Mouse (Mus musculus) mouse trophoblast stem cell (cell line): Measurements from ENCODE around the gene Moxd1.

ENCODE experiments used
- in situ Hi-C, 2 experiments: fragments of 300-500 bp; cut with MseI, MboI; formaldehyde crosslinking; loops; 2 replicates in 1 of 2; 3 replicates in 1 of 2; pipeline ENCODE4 v1.15.1; 2025

Gene Moxd1

DNA sequence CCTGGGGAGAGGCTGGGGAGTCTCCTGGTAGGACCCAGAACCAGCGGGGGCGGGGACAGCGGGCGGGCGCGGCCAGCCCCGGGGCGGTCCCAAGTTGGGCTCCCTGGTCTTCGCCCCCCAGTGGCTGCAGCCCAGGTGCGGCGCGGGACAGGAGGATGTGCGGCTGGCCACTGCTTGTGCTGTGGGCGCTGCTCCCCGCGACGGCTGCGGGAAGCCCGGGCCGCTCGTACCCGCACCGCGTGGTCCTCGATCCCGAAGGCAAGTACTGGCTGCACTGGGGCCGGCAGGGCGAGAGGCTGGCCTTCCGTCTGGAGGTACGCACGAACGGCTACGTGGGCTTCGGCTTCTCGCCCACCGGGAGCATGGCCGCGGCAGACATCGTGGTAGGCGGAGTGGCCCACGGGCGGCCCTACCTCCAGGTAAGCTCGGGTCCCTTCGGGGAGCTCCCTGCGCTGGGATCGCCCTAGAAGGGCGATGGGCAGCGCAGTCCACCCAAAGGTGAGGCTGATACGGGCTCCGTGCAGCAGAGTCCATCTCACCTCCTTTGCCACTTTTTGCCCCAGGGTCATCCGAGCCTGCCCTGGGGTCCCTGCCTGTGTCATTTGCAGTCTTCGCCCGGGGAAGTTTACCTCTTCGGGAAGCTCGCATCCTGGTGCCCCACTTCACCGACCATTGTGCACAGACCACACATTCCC lies at the start of gene Moxd1:
Gene Moxd1 (plus strand): TSS at position 69 of the 695 bp plus-strand sequence.
- in situ Hi-C loops = no loop called here

DNA sequence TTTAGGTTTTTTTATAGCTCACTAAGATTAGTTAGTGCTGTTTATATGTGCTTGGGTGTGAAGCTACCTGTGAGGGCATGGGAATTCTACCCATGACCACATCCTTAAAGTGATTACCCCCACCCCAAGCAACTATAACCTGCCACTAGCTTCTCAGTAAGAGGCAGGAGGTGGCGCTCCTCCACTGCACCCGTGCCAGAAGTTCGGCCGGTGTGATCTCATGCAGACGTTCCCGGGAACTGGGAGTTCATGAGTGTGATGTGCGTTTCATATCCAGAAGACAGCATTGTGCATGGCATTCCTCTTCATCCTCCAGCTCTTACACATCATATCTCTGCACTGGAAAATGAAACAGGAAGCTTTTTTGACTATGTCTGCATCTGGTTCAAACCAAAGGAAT lies 32.9 kb upstream of the Moxd1 start:
- in situ Hi-C loops = no loop called here

DNA sequence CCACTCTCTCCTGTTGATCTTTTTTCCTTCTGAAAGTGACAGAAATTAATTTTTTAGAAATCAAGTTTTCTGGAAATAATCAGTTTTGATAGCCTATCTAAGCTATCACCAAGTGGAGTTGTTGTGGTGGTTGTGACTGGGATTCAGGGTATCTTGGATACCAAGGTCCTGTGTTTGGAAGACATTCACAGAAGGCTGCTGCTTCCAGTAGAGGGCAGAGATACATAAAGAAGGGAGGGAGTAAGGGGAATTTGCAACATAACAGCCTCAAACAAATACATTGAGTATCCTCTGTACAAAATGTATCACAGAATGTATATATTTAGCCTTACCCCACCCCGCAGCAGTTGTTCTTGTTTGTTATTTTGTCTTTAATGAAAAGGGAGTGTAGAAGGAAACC lies 31.3 kb upstream of the Moxd1 start:
- in situ Hi-C loops = no loop called here

DNA sequence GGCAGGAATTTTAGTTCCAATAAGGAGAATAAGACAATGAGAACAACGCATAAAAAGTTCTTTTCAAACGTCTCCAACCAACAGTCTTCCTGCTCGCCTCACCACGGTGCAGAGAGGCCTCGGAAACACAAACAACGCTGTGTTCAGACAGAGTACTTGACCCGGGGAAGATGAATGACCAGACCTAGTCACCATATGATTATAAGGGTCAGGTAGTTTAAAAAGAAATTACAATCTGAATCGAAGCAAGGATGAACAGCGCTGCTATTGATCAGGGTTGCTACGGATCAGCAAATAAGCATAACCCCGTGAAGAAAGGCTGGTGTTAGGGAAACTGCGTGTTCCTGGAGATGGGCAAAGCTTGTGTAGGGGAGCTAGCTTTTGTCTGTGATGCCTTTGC lies 24.0 kb upstream of the Moxd1 start:
- in situ Hi-C loops = no loop called here

DNA sequence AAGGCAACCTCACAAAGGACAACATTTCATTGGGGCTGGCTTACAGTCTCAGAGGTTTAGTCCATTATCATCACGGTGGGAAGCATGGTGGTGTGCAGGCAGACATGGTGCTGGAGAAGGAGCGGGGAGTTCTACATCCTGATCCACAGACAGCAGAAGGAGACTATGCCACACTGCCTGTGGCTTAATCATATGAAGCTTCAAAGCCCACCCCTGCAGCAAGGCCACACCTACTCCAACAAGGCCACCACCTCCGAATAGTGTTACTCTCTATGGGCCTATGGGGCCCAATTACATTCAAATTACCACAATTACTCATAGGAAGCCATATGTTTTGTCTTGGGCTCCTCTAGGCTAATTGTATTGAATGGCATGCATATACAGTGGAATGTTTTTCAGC lies 23.2 kb upstream of the Moxd1 start:
- in situ Hi-C loops = loop anchor here in 1 of 2 experiments (10.0 kb wide), 1 partner anchor 95 kb away; no protein-coding TSS in a partner anchor

DNA sequence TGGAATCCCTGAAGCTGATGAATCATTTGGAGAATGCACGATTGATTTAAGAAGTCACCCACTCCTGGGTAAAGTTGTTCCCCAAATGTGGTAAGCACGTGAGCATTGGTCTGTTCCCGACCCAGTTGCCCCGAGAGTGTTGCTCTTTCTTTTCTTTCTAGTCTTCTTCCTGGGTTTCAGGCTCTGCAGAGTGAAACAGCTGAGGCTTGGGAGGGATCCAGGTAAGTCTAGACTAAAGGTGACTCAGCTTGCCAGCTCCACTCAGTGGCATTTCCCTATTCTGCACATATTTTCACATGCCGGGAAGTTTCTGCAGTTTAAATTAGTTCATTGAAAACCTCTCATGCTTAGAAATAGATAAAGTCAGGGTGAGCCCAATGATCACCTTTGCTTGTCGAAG lies 13.2 kb upstream of the Moxd1 start:
- in situ Hi-C loops = no loop called here

DNA sequence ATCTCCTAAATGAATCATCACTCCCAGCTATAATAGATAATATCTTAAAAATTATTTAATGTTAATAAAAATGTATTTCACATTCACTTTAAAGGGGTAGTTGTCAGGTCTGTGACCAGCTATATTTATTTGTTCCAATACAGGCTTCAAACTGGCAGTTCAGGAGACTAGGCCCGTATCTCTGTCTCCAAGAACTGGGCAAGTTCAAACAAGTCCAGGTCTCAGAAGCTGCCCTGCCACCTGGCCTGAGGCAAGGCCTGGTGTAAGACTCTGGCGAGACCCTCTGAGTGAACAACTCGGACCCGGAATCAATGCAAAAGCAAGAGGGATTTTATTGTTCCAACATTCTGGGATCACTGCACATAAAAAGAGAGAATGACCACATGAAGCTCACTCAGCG lies 10.0 kb upstream of the Moxd1 start:
- in situ Hi-C loops = no loop called here

DNA sequence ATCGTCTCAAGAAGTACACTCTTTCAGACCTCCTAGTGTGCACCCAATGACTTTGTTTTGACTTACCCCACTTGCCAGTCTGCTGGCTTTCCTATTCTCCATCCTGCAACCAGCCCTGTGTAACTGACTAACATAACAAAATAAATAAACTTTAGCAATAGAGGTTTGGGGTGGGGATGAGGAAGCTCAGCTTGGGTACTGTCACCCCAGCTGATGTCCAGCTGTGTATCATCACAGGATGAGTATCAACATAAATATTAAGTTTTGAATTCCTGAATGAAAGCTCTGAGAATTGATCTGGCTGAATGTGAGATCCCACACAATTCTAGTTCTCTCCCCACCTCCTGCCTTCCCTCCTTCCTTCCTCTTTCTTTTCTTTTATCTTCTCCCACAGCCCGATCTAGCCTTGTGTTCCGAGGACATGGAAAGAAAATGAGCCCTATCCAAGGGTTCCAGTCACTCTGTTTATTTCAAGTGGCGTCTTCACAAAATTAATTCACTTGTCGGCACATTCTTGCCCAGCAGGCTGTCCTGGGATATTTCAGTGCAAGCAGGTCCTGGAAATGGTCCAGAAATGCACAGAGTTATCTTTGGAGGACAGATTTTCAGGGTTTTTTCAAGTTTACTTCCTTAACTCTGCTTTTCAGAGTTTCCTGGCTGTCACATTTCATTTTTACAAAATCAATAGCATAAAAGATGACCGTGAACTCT lies 5.6 kb upstream of the Moxd1 start:
- in situ Hi-C loops = no loop called here

DNA sequence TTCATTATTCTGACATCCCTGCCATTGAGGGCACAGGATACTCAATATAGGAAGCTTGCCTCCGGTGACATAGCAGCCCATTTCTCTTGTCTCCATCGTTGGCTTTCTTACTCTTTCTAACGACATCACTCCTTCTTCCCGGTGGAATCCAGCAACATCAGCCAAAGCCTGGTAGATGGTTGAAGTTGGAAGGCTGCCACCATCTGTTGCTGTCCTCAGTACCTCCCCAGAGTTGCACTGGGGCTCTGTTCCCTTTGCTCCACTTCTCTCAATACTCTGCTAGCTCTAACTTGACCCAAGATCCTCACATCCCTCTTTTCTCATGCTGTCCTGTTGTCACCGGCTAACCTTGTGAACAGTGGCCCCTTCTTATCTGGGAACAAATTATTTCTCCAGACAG lies 2.4 kb upstream of the Moxd1 start:
- in situ Hi-C loops = no loop called here

DNA sequence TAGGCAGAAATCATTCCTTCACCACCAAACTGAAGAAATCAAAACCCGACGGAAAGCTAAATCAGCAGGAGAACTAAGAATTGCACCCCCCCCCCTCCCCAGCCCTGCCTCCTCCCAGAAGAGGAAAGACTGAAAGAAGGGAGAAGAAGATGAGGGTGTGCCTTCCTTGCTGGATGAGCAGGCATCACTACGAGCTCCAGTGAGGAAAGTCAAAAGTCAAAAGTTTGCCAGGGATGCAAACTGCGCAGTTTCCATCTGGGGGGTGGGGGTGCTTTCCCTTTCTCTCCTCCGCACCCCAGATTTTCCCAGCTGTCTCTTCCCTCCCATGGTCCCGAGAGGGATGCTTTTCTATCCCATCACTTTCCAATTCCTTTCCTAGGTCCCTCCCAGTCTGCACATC lies 406 bp upstream of the Moxd1 start:
- in situ Hi-C loops = no loop called here

DNA sequence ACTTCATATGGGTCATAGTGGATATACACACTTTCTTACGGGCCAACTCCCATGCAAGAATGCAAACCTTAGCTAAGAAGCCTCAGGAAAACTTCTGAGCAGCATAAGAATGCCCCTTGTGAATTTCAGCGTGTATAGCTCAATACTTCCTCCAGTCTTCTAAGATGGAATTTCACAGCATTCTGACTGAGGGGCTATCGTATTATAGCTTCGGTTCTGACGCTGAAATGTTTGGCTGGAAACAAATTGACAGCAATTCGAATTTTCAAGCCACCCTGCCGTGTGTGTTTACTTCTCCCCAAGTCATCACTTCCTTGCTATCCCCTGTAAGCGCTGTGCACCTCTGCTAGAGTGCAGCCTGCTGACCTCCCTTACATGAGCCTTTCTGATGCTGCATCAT lies 1.3 kb downstream of the Moxd1 start:
- in situ Hi-C loops = no loop called here

DNA sequence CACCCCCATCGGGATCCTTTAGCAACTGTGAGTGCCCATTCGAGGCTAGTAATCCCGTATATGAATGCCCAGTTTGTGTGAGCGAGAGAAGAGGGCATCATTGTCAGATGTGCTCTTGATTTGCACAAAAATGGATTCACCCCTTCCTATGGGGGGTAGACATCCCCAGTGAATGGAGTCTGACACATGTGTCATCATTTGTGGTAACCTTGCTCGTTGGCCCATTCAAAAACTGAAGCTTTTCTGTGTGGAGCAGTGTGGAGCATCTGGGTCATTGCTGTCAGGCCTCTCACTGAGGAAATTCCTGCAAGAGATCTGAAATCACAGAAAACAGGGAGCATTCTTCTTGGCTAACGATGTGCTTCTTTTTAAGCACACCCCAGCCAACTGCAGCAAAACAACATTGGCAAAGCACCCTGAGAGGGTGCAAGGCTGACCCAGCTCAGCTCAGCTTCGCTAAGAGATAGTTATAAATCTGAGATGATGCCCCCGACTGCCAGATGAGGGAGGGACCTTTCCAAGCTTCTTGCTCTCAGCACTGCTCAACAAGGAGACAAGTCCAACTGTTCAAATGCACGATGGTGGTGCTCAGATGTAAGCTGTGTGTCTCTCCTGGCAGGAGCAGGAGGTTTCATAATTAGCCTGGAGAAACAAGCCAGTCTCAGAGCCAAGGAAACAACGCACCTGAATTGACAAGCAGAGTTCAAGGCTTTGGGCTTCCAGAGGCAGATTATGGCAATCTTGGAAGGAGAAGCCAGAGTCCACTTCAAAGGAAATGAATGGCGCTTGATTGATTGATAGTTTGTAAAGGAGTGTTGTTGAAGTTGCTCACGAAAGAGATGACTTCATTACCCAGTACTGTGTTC lies 5.2 kb downstream of the Moxd1 start:
- in situ Hi-C loops = no loop called here

DNA sequence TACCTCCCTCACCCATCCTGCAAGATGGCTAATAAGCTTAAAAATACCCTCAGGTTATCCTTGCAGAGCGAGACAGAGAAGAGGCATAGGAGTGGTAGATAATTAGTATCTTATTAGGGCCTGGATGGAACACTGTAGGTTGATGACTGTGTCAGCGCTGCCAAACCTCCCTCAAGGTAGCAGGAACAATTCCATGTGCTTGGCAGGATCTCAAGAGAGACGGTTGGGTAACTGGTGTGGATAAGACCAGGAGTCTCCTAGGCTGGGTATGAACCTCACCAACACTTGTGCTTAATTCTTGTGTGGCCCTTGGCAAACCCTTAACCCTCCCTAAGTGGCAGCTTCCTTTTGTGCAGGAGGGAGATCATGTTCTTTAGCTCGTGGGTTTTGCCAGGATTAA lies 9.0 kb downstream of the Moxd1 start:
- in situ Hi-C loops = no loop called here

DNA sequence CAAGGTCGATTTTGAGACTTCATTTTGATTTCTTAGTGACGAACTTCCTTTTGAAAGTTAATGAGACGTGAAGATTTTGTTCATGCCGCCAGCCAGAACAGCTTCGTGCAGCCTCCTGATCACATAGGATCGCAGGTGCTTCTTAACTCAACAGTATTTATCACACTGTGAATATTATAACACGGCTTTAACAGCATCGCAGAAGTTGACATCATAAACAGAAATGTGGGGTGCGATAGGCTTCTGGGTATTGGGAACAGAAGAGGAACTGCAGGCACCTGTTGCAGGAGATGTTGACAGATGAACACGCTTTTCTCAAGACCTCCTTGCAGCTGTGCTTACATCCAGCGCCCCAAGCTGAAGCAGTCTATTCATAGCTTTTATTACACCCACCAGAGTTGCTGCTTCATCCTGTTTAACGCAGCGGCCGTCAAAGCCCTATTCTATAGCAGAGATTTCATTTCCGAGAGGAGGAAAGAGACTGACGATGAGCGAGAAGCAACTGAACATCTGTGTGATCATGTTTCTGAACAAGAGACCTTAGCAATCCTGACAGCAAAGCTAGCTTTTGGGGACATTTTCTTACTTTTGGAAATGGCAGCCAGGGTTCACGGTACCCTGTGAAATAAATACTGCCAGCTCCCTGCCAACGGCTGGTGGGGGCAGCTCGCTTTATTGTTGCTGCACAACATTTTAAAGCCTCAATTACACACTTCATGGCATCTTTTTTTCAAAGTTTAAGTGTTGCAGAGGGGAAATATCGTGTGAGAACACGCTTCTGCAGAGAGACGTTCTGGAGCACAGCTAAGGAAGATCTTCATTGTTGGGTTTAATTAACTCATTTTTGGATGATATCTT lies 12.3 kb downstream of the Moxd1 start:
- in situ Hi-C loops = no loop called here

DNA sequence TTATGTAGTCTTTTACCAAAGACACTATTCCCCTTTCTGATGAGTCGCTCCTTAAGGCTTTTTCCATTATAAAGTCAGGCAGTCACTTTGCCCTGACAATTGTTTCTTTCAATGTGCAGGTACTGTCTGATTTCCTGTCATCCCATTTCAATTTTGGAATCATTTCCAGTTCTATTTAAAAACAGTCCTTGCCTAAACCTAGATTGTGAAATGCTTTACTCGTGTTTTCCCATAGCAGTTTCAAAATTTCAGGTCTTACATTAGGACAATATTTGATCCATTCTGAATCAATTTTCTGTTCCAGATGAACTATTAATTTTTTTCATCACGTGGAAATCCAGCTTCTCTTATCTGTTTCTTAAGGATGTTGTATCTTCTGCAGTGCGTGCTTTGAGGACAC lies 23.5 kb downstream of the Moxd1 start:
- in situ Hi-C loops = no loop called here

DNA sequence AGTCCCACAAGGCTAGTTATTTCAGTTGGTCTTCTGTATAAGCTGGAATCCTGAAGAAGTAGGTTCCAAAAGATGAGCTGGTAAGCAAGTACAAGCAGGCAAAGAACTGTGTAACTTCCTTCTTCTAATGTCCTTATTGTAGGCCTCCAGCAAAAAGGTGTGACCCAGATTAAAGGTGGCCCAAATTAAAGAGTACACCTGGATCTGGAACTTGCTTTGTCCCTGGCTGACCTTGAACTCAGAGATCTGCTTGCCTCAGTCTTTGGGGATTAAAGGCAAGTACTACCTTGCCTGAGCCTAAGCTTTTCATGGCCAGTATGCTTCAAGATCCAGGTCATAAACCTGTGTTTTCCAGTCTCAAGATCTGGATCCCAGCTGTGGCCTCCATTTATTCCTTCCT lies 24.8 kb downstream of the Moxd1 start:
- in situ Hi-C loops = no loop called here

DNA sequence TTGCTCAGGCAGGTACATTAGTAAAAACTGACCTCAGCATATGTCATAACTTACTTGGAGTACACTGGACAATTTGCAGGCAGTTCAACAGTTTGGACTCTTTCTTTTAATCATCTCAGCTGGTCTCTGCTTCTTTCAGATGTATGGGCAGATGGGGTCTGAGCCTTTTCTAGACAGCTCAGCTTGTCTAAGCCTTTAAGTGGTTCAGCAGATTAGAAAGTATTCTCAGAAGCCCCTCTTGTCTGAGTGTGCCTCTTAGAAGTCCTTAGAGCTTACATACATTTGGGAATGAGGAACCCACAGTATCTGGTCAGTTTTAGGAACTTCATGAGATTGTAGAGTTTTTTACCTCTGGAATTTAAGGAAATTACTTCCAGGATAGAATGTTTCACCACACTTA lies 28.3 kb downstream of the Moxd1 start:
- in situ Hi-C loops = no loop called here

DNA sequence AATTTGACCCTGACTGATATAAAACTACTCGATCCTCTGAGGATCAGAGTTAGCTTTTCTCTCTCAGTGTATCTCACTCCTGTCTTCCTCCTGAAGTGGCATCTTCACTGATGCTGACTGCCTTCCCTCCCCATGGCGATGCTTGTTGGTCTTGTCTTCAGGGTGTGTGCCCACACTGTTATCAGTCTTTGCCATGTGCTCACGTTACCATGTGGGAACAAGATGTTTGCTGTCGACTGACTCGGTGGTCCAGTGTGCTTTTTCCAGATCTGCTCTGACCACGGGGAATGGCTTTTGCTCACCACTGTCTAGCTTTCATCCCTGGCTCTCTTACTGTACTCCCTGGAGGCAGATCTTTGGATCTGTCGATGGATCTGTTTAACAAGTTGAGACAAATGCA lies 34.8 kb downstream of the Moxd1 start:
- in situ Hi-C loops = no loop called here

DNA sequence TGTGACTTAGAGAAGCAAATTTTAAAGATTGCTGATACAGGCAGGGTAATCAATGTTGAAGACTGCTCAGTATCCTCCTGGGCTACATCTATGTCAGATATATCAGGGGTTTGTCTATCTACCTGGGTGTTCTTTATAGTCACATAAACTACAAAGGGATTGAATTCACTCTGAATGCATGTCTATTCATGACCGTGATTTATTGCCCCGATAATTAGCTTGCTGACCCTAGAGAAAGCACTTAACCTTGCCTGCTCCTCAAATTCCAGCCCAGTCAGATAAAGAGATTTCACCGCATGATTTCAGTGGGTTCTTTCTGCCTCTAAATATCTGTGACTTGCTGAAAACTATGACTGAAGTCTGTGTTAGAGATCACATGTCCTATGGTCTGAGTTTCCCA lies 35.6 kb downstream of the Moxd1 start:
- in situ Hi-C loops = no loop called here

DNA sequence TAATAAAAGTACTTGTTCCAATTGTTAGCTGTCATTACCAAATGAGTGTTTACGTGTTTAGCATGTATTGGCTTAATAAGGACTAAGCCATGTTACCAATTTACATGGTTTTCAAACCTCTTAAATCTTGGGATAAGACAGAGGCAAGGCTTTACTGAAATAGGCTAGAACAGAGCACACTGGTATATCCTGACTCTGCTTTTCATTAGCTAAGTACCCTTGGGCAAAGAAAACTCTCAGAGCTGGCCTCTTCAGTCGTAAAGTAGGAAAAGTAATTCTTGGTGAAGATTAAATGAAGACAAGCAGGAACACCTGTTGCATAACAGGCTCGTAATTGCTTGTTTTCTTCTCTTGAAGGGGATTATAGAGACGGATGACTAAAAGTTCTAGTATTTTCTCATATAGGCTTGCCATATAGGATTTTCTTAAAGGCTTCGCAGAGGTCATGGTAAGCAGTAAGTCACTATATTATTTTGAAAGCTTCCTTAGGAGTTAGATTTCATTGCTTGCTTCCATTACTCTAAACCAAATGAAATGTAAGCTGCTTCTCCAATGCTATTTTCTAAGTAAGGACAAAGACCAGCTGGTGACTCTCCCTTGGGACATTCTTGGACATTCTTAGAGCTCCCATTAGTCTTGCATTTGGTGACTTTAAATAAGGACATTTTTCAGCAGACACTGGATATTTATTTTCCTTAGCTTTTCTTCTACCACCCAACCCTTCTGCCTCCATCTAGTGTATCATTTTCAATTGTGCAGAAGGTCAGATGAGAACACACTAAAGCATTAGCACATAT lies 36.7 kb downstream of the Moxd1 start:
- in situ Hi-C loops = no loop called here

DNA sequence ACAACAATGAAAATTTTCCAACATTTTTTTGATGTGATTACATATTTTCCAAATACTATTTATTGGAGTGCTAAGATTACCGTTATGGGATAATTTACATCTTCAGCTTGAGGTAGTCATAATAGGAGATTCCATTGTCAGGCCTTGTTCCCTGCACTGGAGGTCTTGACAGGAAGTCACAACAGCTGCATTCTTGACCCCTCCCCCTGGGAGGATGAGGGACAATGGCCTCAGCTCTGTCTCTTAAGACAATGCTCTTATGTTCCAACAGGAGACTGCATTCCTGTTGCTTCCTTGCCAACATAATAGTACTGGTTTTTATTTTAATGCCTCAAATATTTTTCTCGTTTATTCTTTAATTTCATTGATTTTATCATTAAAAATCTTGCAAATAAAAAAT lies 44.2 kb downstream of the Moxd1 start:
- in situ Hi-C loops = no loop called here
